Mouse (Mus musculus): ENCODE results near the gene Pard6b.
"Not testable (repeated sequence)": the region's sequence is repeated elsewhere in the genome, so short reads cannot be mapped to it uniquely, and the experiment has no call there.

Gene Pard6b

DNA sequence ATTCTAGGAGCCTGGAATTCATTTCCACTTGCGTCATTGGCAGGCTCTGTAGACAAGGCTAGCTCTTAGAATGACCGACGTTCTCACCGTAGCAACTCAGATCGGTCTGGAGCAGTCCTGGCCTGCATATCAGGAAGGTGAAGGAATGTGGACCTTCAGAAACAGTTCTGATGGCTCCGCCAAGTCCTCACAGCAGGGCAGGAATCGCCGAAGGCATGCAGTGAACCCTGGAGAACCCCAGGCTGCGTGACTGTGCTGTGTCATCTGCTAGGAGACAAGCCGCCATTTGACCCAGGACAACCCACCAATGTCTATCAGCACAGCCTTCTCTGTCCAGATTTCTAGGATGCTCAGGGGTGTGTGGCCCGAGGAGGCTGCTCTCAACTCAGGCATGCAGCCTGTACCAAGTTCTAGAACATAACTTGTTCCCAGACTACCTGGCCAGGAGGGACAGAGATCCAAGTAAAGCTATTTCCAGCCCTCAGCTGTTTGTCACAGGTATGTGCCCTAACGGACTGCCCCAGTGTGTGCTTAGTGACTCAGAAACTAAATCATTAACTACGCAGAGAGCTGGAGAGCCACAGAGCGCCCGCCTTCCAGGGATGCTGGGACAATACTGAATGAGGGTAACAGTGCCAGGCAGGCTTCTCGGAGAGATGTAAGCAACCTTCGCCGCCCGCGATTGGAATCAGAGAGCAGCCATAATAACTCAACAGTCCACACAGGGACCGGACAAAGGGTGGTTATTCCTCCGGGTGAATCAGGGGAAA lies 23.8 kb downstream of the Pard6b start:
- no peak for DNase-seq

DNA sequence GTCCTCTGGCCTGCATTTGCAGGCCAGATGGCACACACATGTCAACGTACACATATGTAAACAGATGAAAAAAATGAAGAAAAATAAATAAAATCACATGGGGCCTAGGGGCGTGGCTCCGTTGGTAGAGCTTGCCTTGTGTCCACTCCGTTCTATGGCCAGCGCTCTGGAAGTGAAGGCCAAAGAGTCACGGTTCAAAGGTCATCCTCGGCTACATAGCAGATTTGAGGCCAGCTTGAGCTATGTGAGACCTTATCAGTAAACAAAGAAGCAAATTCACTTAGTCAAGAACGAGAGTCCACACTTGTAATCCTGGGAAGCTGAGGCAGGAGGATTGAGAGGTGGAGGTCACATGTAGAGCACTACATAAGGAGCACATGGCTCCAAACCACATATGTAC lies 24.5 kb downstream of the Pard6b start:
- DNase-seq: no peak

GRCm38 (mm10) chr2:168106701-168107178 lies 25.9 kb downstream of the Pard6b start:
- DNase-seq: peak; percentile 52

DNA sequence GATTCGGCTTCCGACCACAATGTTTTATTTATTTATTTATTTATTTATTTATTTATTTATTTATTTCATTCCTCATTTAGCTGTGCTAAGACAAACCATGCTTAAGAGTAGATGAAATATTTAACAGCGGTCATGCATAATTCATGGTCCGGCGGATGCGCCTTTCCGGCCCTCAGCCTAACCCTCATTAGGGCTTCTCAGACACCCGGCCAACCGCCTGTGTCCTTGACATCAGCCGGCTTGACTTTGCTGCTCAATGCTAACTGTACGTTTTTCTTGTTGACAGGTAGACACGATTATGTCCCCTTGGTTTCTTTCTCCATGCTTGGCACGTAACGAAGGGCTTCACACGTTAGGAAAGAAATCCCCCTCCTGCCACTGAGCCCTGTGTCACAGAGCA lies 26.6 kb downstream of the Pard6b start:
- peak; percentile 36 for DNase-seq

DNA sequence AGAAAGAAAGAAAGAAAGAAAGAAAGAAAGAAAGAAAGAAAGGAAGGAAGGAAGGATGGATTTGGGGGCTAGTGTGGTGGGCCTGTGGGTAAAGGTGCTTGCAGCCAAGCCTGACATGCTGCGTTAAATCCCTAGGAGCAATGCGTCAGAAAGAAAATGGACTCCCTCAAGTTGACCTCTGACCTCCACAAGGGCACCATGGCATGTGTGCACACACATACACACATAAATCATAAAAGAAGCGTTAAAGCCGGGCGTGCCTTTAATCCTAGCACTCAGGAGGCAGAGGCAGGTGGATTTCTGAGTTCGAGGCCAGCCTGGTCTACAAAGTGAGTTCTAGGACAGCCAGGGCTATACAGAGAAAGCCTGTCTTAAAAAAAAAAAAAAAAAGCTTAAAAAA lies 27.1 kb downstream of the Pard6b start:
- DNase-seq: not testable (repeated sequence)

DNA sequence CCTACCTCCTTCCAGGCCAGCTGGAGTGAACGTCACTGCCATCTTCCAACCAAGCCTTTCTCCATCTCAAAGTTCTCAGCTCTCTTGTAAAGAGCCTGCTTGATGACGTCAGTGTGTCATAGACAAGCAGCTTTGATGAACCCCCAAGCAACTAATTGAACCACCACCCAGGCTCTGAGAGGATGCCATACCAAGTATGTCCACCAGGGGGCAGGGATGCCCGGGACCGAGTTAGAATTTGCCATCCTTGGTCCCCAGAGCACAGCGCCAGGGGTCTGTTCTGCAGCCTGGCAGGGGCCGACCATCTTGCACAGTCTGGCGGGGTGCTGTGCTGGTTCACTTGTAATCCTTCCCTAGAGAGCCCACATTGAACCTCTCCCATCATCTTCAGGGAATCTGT lies 31.1 kb downstream of the Pard6b start:
- DNase-seq: peak; percentile 87

DNA sequence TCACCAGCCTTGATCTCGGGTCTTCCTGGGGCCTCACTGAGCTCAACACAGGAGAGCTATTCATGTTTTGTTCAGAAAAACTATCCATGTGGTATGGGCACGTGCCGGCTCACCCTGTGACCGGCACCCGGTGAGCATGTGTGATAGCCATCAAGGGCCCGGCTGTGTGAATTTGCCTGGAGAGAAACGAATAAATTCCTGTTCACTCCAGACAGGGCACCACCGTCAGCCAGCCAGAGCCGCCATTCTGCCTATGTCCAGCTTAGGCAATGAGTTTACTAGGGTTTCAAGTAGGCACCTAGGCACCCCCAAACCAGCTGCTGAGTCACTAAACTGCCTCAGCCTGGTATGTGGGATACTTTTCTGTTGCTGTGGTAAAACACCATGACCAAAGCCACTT lies 32.5 kb downstream of the Pard6b start:
- no peak for DNase-seq

DNA sequence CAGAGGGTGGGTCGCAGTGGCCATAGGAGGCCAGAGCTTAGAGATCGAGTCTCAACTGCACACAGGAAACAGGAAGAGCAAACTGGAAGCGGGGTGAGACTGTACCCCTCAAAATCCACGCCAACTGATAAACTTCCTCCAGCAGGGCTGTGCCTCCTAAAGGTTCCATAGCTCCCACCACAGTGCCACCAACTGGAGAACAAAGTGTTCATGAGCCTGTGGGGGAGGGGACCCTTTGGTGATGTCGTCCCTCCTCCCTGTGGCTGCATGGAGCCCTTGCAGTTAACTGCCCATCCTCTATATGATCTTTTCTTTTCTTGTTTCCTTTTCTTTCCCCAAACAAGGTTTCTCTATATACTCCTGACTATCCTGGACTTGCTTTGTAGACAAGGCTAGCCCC lies 32.9 kb downstream of the Pard6b start:
- peak; percentile 40 for DNase-seq

GRCm38 (mm10) chr2:168114699-168115350 lies 34.0 kb downstream of the Pard6b start:
- peak; percentile 92 for DNase-seq

DNA sequence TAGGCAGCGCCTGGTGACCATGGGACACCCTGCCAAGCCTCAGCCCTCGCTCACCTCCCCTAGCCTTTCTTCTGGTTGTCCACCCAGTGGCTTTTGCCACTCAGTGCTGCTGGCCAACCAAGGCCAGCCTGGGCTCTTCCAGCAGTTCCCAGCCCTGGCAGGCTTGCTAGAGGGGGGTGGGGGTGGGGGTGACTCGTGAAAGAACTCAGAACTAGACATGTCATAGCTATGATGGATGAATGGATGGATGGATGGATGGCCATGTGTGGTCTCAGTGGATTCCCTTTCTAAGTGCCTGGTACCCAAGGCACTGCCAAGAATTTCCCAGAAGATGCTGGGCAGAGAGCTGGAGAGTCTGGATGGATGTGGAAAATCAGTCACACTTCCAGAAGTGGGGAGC lies 35.0 kb downstream of the Pard6b start:
- no peak for DNase-seq

DNA sequence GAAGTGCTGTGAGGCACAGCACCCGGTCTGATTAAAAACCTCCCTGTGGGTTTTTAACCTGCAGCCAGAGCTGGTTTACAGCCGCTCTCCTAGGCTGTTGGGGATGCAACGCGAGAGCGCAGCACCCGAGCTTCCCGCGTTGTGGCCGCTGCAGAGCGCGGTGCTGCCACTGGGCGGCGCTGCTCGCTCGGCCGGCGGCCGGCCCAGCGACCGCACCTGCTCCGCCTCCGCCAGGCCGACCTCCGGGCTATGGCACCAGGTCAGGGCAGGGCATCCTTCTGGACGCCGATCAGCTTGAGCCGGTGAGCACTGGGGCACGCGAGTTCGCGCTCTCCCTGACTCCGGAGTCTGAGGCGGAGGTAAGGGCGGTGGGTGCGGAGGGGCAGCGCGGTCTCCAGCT lies 36.3 kb downstream of the Pard6b start:
- DNase-seq: peak; percentile 75

- no peak for DNase-seq
These were observed 36.7 kb downstream of the Pard6b start for GRCm38 (mm10) chr2:168117553-168117952.

DNA sequence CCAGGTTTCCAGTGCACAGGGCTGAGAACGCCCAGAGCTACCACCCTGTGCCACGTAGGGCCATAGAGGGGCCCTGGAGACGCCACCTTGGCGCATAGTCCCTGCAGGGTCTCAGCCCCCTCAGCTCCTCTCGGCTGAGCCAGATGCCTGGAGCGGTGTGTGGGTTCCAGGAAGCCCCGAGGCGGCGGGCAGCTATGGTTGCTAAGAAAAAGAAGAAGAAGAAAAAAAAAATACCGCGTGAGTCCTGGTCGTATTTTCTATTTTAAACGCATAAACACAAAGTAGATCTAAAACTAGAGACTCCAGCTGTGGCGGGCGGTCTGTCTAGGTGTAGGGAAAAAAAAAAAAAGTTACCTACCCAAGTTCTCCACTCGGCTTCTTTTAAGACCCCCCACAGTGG lies 37.2 kb downstream of the Pard6b start:
- no peak for DNase-seq

DNA sequence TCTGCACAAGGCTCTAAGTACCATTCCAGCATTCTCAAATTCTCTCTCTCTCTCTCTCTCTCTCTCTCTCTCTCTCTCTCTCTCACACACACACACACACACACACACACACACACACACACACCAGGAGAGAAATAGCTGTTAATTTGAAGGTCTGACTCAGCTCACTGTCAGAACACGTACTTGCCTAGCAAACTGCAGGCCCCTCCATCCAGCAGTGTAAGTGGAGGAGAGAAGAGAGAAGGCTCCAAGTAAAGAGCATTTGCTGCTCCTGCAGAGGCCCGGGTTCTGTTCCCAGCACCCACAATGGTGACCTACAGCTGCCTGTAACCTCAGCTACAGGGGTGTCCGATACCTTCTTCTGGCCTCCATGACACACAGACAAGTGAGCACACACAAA lies 37.7 kb downstream of the Pard6b start:
- no peak for DNase-seq

DNA sequence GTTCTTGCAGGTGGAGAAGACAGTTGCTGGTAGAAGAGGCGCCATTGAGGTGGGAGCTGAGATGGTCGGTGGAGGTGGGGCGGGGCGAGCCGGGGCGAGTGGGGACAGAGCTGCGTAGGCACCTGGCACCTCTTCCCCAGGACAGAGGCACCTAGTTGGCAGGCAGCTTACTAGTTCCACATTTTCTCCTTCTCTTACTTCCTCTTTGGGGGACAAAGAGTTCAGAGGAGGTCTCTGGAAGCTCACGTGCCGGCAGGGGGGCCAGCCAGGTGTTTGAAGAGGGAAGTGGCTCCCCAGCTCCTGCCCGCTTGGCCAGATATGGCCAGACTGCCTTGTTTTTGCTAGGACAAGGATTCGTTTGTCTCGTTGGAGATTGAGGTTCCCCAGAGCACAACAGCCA lies 38.3 kb downstream of the Pard6b start:
- no peak for DNase-seq

- no peak for DNase-seq
These were observed 40.1 kb downstream of the Pard6b start for GRCm38 (mm10) chr2:168120906-168121305.

DNA sequence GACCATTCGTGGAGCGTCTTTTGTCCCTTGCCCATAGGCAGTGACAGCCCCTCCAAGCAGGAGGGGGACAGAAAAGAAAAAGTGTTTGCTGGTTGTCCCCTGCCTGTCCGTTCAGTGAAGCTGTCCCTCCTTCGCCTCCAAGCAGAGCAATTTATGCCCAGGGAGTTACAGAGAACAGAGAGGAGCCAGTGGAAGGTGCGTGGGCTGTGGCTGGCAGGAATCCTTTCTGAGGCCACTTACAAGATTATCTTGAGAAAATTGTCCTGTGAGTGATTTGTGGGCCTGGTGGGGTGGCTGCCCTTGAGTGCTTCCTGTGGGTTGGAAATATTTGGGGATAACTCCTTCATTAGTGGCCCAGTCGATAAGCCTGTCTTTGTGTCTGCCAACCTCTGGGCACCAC lies 42.8 kb downstream of the Pard6b start:
- DNase-seq: no peak

DNA sequence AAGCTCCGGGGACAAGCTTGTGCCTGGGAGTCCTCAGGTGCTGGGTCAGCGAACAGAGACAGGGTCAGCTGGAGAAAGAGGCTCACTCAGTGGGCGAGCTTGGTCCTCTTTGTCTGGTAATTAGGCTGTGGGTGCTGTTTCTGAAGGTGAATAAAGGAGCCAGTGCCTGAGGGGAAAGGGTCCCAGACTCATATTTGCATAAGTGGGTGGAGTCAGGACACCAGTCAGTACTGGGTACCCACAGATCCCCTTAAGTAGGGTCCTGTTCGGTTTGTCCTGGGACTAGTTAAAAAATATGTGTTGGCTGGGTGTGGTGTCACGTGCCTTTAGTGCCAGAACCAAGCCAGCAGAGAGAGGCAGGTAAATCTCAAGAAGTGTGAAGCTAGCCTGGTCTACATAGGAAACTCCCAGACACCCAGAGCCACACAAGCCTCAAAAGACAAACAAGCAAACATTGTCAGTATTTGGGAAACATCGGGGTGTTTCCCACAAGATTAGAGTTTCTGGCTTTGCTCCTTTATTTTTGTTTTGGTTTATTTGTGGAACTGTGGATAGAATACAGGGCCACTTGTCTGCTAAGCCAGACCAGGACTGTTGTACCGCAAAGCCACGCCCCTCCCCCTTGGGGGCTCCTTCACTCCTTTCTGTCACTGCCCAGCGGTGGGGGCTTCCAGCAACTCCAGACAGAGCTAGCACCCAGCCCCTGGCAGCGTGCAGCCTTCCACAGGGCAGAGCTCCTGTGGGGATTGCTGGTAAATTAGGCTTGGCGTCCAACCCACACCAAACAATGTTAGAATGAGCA lies 44.7 kb downstream of the Pard6b start:
- DNase-seq: peak; percentile 30

GRCm38 (mm10) chr2:168127767-168128166 lies 47.0 kb downstream of the Pard6b start:
- DNase-seq: no peak

- peak; percentile 93 for DNase-seq
These were observed 47.5 kb downstream of the Pard6b start for GRCm38 (mm10) chr2:168128211-168128859.

- no peak for DNase-seq
These were observed 49.2 kb downstream of the Pard6b start for GRCm38 (mm10) chr2:168130046-168130445.

DNA sequence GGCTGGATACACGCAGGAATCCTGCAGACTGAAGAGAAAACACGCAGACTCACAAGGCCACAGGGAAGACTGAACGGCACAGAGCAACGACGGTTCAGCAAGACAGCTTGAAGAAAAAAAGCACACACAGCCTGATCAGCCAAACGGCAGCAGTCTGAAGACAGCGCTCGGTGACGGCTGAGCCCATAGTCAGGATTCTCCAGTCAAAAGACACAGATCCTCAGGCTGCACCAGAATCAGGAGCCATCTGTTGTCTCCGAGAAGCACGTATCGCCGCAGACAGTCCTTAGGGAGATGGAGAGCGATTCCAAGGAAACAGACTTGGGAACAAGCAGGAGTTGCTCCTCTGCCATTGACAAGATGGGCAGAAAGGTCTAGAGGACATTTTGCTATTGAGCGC lies 56.4 kb downstream of the Pard6b start:
- DNase-seq: no peak

GRCm38 (mm10) chr2:168143794-168144193 lies 63.0 kb downstream of the Pard6b start:
- peak; percentile 46 for DNase-seq
